Mouse (Mus musculus) limb, embryonic 12.5 days (tissue): Measurements from ENCODE around the gene Kif1a. TPM values are rescaled to one million over a fixed set of nuclear protein-coding genes. Genes with fewer than 3 reads are reported as not detected.

ENCODE experiments used
- ATAC-seq: fragments of 200-750 bp; cut with Nextera tagmentation; 2 replicates; pipeline ENCODE4 v1.8.0; 2017; ENCODE audit warnings: low read depth, moderate TSS enrichment; ENCODE audit not compliant: insufficient number of reproducible peaks, insufficient read depth, low FRiP score, low TSS enrichment
- H3K27ac ChIP-seq: fragments of 300-500 bp; sonication (generic); 2 replicates; pipeline ENCODE4 v1.5.1; 2016; ENCODE audit warnings: mild to moderate bottlenecking, moderate library complexity
- H3K27me3 ChIP-seq: fragments of 300-500 bp; sonication (generic); 2 replicates; pipeline ENCODE4 v1.6.1; 2016; ENCODE audit warnings: mild to moderate bottlenecking, moderate library complexity
- H3K36me3 ChIP-seq: fragments of 300-500 bp; sonication (generic); 2 replicates; pipeline ENCODE4 v1.6.1; 2016; ENCODE audit warnings: mild to moderate bottlenecking, moderate library complexity
- H3K4me1 ChIP-seq: fragments of 300-500 bp; sonication (generic); replicated peaks from 2 replicates; pipeline ENCODE4 v1.6.1; 2016
- H3K4me2 ChIP-seq: fragments of 300-500 bp; sonication (generic); 2 replicates; pipeline ENCODE4 v1.6.1; 2016; ENCODE audit warnings: mild to moderate bottlenecking, moderate library complexity
- H3K4me3 ChIP-seq: fragments of 300-500 bp; sonication (generic); replicated peaks from 2 replicates; pipeline ENCODE4 v1.5.1; 2016; ENCODE audit warnings: mild to moderate bottlenecking
- H3K9ac ChIP-seq: fragments of 300-500 bp; sonication (generic); replicated peaks from 2 replicates; pipeline ENCODE4 v1.6.1; 2016; ENCODE audit warnings: mild to moderate bottlenecking, moderate library complexity
- H3K9me3 ChIP-seq: fragments of 300-500 bp; sonication (generic); 2 replicates; pipeline ENCODE4 v1.6.1; 2016; ENCODE audit warnings: mild to moderate bottlenecking, moderate library complexity
- WGBS: fragments of 180-500 bp; shearing (Covaris S2); methylation state at CpG from one replicate; pipeline ENCODE4 v1.1.7; 2016; 5-methylcytosine and 5-hydroxymethylcytosine counted together
- polyA plus RNA-seq: library from polyadenylated mRNA; unstranded; fragments of >200 nt; fragmentation: Nextera tagmentation; extraction: Ambion mirVana; gene quantifications from 2 replicates; pipeline ENCODE4 v1.2.1, GENCODE M21; 2016

The Kif1a gene
- polyA plus RNA-seq, 1 experiment from 2014 or later: 10.3 TPM

DNA sequence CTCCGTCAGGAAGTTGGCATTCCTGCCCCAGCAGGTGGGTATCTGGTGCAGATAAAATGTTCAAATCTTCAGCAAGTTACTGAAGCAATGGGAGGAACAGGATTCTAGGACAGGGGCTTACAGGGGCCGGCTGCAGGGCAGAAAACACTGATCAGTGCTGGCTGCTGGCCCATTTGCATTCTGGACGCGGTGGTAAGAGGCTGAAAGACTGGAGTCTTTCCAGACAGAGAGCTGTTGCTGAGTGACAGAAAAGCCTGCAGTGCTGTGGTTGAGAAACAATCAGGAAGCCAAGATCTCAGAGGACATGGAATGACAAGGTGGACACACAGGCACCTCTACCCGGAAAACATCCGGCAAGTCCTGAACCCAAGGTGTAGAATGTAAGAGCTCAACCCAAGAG is 16.6 kb downstream of the Kif1a start:
- peaks cover 13% of the 10 kb centered on the region for H3K4me1 ChIP-seq
- no peaks in the 10 kb centered on the region for H3K9me3 ChIP-seq
- H3K4me3 ChIP-seq: no peak overlapping the region
- H3K27me3 ChIP-seq: no peaks in the 10 kb centered on the region
- no peaks in the 10 kb centered on the region for H3K36me3 ChIP-seq
- no peak for ATAC-seq
- 0 out of 2 replicates have a peak overlapping the region, but pooled peaks have one; percentile 4 for H3K9ac ChIP-seq
- H3K27ac ChIP-seq: no peak overlapping the region
- H3K4me2 ChIP-seq: no peak overlapping the region
- 79% methylated on average over 6 of the region's 6 CpGs for WGBS

DNA sequence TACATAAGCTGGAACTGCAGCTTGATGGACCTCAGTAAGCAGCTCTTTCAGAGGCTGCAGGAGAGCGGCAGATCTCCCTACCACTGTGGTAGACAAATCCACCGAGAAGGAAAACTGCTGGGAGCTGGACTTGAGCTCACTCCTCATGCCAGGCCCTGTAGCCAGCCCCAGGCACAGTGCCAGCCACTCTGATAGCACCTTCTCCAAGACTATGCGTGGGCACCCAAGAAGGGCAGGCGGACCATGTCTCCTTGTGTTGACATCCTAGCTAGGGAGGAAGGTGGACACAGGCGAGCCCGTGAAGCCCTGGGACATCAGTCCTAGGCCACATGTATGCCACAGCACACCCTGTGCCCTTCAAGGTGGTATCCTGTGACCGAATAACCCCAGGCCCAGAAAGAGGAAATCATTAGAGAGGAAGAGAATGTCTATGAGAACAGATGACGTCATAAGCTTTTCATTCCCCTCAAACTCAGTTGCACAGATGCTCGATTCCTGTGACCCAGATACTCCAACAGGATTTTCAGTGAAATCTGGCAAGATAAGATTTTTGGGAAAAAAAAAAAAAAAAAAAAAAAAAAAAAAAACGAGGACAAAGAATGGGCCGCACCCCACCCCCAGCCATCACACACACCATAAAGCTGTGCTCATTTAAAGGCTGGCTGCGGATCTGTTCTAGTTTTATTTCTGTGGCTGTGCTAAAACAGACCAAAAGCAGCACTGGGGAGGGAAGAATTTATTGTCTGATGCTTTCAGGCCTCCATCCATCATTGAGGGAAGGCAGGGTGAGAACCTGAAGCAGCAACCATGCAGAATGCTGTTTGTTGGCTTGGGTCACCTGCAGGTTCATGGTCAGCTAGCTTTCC is 18.1 kb downstream of the Kif1a start:
- Histone ChIP-seq H3K9ac (no peak overlapping the region), H3K9me3 (no peaks in the 10 kb centered on the region), H3K4me3 (no peak overlapping the region), H3K4me2 (no peak overlapping the region), H3K27ac (no peak overlapping the region), H3K36me3 (no peaks in the 10 kb centered on the region), H3K4me1 (peaks cover 24% of the 10 kb centered on the region), H3K27me3 (no peaks in the 10 kb centered on the region)
- no peak for ATAC-seq
- 81% methylated on average over 11 of the region's 12 CpGs for whole genome bisulfite sequencing

DNA sequence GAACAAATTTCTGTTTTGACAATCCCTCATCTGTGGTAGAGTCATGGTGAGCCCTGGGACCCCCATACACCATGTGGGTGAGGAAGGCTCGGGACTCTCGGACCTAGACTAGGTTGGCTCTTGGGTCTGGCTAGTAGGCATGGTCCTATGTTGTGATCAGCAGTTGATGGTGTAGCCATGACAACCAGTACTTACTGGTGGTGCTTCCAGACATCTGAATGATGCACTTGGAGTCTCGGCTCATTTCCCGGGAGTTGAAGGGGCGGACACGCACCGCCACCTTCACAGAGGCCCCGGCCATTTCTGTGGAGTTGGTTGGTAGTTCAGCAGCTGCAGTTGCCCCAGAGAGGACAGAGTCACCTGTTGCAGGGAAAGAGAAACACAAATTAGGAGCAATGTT is 19.6 kb downstream of the Kif1a start:
- Histone ChIP-seq H3K4me3 (no peak overlapping the region), H3K36me3 (no peaks in the 10 kb centered on the region), H3K9me3 (no peaks in the 10 kb centered on the region), H3K4me2 (no peak overlapping the region), H3K9ac (no peak overlapping the region), H3K4me1 (peaks cover 24% of the 10 kb centered on the region), H3K27me3 (no peaks in the 10 kb centered on the region), H3K27ac (no peak overlapping the region)
- no peak for ATAC-seq
- 88% methylated on average over 8 of the region's 8 CpGs for WGBS

DNA sequence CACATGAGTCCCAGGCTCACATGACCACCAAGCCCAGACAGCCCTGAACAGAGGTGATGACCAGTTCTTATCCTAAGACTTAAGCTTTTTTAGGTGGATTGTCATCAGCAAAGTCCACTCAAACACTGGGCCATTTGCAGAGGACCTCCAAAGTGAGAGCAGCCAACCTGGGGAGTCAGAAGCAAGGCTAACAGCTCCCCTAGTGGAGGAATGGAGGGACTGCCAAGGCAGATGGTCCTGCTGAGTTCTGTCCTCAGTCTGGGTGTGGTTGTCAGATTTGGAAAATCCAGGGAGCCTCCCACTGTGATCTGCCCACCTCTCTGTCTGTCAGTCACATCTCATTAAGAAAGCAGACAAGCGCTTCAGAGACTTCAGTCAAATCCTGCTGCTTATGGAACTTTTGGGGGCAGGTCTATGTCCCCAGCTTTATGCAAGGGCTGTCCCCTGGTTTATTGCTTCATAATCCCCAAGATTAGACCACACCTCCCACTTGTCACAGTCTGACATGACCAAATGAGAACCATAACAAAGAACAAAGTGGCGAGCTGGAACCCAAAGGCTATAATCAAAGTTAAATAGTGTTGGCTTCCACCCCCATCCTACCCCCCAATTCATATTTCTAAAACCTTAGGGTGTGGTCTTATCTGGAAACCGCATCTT is 20.7 kb downstream of the Kif1a start:
- Histone ChIP-seq H3K4me2 (no peak overlapping the region), H3K9ac (no peak overlapping the region), H3K4me3 (no peak overlapping the region), H3K9me3 (no peaks in the 10 kb centered on the region), H3K4me1 (peaks cover 24% of the 10 kb centered on the region), H3K36me3 (no peaks in the 10 kb centered on the region), H3K27ac (no peak overlapping the region), H3K27me3 (no peaks in the 10 kb centered on the region)
- WGBS: 72% methylated on average over 3 of the region's 3 CpGs
- no peak for ATAC-seq

DNA sequence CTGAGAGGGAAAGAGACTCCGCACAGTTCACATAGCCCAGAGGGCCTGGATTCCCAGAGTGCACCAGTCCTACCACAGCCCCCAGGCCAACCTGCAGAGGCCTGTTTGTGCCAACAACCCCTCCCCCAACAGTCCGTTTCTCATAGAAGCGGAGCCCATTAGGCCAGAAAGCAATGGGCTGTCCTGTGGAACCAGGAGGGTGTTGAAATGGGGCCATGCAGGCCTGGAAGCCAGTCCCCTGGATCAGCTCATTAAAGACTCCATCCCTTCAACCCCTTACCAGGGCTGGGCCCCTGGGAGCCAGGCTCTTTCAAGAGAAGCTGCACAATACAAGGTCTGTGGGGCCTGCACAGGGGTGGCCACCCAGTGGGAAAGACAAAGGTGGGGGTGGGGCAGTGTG is 22.1 kb downstream of the Kif1a start:
- Histone ChIP-seq H3K27me3 (no peaks in the 10 kb centered on the region), H3K27ac (peak overlapping the region; percentile 64), H3K36me3 (no peaks in the 10 kb centered on the region), H3K4me1 (peaks cover 15% of the 10 kb centered on the region), H3K9me3 (no peaks in the 10 kb centered on the region), H3K9ac (no peak overlapping the region), H3K4me2 (no peak overlapping the region), H3K4me3 (no peak overlapping the region)
- WGBS: 63% methylated on average over 3 of the region's 3 CpGs
- no peak for ATAC-seq

DNA sequence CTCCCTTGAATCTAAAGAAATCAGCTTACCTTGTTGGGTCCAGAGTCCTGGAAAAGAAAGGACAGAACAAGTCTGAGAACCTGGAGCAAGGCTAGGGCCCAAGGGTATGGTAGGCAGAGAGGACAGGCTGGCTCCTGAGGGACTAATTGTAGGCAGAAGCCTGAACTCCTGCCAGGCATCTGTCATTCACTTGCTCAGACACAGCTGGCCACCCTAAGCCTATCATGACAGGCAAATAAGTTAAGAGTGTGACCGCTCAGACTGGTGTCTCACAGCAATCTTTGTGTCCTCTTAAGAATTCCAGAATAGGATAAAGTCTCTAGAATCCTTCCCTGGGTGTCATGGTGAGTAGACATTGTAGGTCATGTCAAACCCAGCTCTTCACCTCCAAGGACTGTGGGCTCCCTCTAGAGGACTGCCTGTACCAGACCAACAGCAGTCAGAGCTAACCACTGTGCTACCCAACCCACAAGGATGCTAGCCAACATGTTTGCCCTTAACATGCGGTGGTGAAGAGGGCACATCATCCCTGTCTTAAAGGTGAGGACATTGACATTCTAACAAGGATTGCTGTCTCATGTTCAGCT is 29.4 kb downstream of the Kif1a start:
- Histone ChIP-seq H3K27ac (no peak overlapping the region), H3K4me2 (no peak overlapping the region), H3K9me3 (no peaks in the 10 kb centered on the region), H3K4me3 (no peak overlapping the region), H3K36me3 (0 out of 2 replicates have a peak, but pooled peaks cover 3% of the 10 kb centered on the region), H3K27me3 (no peaks in the 10 kb centered on the region; the same call in 1 of the 2 replicates), H3K9ac (no peak overlapping the region), H3K4me1 (no peaks in the 10 kb centered on the region; the same call in 1 of the 2 replicates)
- WGBS: 95% methylated on average over 2 of the region's 2 CpGs
- ATAC-seq: no peak

DNA sequence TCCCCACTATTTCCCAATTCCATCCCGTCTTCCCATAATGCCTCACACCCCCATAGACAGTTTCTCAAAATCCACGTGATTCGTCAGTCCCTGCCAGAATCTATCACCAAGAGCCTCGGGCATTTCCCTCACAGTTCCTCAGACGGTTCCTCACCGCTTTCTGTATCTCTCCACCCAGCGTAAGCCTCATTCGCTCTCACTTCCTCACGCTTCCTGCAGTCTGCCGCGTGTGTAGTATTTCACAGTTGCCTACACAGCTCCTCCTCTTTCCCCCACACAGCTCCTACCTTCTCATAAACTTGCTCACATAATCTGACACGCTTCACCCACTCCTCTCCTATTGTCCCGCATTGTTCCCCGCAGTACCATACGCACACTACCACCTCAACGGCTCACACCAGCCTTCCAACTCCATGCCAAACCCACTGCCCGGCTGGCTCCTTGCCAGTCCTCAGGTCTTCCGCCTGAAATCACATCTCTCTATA is 30.2 kb downstream of the Kif1a start:
- Histone ChIP-seq H3K4me2 (no peak overlapping the region), H3K4me1 (no peaks in the 10 kb centered on the region; the same call in 1 of the 2 replicates), H3K36me3 (0 out of 2 replicates have a peak, but pooled peaks cover 3% of the 10 kb centered on the region), H3K4me3 (no peak overlapping the region), H3K27ac (no peak overlapping the region), H3K27me3 (no peaks in the 10 kb centered on the region; the same call in 1 of the 2 replicates), H3K9ac (no peak overlapping the region), H3K9me3 (no peaks in the 10 kb centered on the region)
- no peak for ATAC-seq
- 75% methylated on average over 18 of the region's 18 CpGs for WGBS

DNA sequence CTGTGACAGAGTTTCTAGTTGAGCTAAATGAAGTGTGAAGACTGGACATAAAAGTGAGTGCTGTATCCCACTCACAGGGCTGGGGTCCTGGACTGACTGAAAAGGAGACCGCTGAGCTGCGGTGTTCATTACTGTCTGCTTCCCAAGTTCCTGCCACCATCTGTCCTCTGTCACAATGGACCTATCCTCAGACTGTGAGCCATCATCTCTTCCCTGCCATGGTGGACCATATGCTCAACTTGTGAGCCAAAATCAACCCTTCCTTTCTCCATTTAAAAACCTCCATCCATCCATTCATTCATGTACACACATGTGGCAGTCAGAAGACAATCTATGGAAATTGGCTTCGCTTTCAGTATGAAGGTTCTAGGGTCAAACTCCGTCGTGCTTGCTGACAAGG is 30.9 kb downstream of the Kif1a start:
- no peak for ATAC-seq
- Histone ChIP-seq H3K4me2 (no peak overlapping the region), H3K9ac (no peak overlapping the region), H3K27ac (no peak overlapping the region), H3K4me3 (no peak overlapping the region), H3K9me3 (no peaks in the 10 kb centered on the region), H3K4me1 (no peaks in the 10 kb centered on the region; the same call in 1 of the 2 replicates), H3K36me3 (0 out of 2 replicates have a peak, but pooled peaks cover 3% of the 10 kb centered on the region), H3K27me3 (no peaks in the 10 kb centered on the region; the same call in 1 of the 2 replicates)
- 85% methylated on average over 5 of the region's 5 CpGs for WGBS

DNA sequence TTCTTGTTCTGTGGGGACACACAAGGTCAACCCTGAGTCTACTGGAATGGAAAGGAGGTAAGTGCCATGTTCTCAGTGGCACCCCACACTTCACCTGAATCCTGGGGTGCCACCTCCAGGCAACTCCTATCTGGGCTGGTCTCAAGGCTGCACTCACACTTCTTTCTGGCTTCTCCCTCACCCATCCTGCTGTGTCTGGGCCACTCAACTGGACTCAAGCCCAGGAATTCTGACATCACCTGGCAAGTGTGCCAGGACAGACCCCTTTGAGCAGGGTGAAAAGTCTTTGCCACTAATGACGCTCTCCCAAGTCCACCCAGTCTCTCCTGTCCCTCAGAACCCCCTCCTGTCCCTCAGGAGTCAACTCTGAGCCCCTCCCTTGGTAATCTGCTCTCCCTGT is 33.2 kb downstream of the Kif1a start:
- Histone ChIP-seq H3K4me2 (no peak overlapping the region), H3K9ac (no peak overlapping the region), H3K36me3 (0 out of 2 replicates have a peak, but pooled peaks cover 2% of the 10 kb centered on the region), H3K4me3 (no peak overlapping the region), H3K27me3 (no peaks in the 10 kb centered on the region; the same call in 1 of the 2 replicates), H3K9me3 (no peaks in the 10 kb centered on the region), H3K4me1 (peaks cover 6% of the 10 kb centered on the region), H3K27ac (no peak overlapping the region)
- no peak for ATAC-seq
- 88% methylated on average over 1 of the region's 1 CpGs for WGBS

DNA sequence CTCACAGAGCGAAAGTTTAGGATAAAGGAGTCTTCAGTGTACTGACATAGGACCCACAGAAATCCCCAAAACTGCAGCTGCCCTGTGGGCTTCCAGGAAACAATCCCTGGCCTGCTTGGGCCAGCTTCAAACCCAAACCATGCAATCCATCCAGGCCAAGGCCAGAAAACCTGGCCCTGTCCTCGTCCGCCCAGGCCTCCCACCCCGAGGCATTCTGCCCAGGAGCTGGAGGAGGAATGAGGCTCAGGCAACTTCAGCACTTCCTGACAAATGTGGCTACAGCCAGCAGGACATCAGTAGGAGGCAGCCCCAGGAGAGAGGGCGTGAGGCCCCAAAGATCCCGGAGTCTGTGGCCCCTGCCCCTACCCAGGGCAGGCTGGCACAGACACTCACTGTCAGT is 36.1 kb downstream of the Kif1a start:
- H3K4me1 ChIP-seq: peaks cover 8% of the 10 kb centered on the region
- no peak overlapping the region for H3K4me2 ChIP-seq
- H3K27me3 ChIP-seq: no peaks in the 10 kb centered on the region; the same call in 1 of the 2 replicates
- 76% methylated on average over 6 of the region's 6 CpGs for WGBS
- H3K36me3 ChIP-seq: no peaks in the 10 kb centered on the region
- ATAC-seq: no peak
- H3K27ac ChIP-seq: no peak overlapping the region
- H3K9ac ChIP-seq: no peak overlapping the region
- no peaks in the 10 kb centered on the region for H3K9me3 ChIP-seq
- H3K4me3 ChIP-seq: no peak overlapping the region

DNA sequence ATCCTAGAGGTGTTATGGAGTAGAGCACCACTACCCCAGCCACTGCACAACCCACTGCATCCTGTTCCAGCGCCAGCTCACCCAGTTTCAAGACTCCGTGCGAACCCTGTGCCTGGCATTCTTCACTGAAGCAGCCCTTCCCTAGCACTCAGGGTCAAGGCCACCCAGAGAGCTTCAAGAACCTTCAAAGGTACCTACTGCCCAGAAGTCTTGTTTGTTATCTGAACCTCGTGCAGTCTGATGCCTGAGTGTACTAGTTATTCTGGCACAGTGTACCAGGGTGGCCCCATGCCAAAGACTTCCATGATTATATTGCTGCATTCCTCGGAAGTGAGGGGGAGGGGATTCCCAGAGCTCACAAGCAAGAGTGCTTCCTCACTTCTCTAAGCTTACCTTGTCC is 38.1 kb downstream of the Kif1a start:
- WGBS: 74% methylated on average over 5 of the region's 5 CpGs
- Histone ChIP-seq H3K4me3 (no peak overlapping the region), H3K27me3 (no peaks in the 10 kb centered on the region), H3K27ac (no peak overlapping the region), H3K9ac (no peak overlapping the region), H3K9me3 (no peaks in the 10 kb centered on the region), H3K4me2 (no peak overlapping the region), H3K36me3 (no peaks in the 10 kb centered on the region), H3K4me1 (peaks cover 8% of the 10 kb centered on the region)
- ATAC-seq: no peak
